Mouse (Mus musculus): ENCODE data around the gene Gk5. TPM values are rescaled to one million over a fixed set of nuclear protein-coding genes. Genes with fewer than 3 reads are reported as not detected.
"Not testable (repeated sequence)": the region's sequence is repeated elsewhere in the genome, so short reads cannot be mapped to it uniquely, and the experiment has no call there.

Gk5 gene
- total RNA-seq, 2 experiments from 2014 or later: 6.8 to 7.9 TPM

GRCm38 (mm10) chr9:96142499-96142898 is 23.3 kb downstream of the Gk5 start:
- DNase-seq (ENCODE audit: low spot score in 2 of 2): no peak

- DNase-seq (ENCODE audit: low spot score in 2 of 2): no peak
These were observed 24.5 kb downstream of the Gk5 start for GRCm38 (mm10) chr9:96143633-96144032.

GRCm38 (mm10) chr9:96144883-96145282 is 25.7 kb downstream of the Gk5 start:
- no peak for DNase-seq (ENCODE audit: low spot score in 2 of 2)

- DNase-seq (ENCODE audit: low spot score in 2 of 2): no peak
These were observed 33.6 kb downstream of the Gk5 start for GRCm38 (mm10) chr9:96152801-96153200.

- no peak for DNase-seq (ENCODE audit: low spot score in 2 of 2)
These were observed 39.3 kb downstream of the Gk5 start for GRCm38 (mm10) chr9:96158431-96158830.

GRCm38 (mm10) chr9:96159047-96159446 is 39.9 kb downstream of the Gk5 start:
- no peak for DNase-seq (ENCODE audit: low spot score in 2 of 2)

GRCm38 (mm10) chr9:96160767-96161166 is 41.6 kb downstream of the Gk5 start:
- no peak for DNase-seq (ENCODE audit: low spot score in 2 of 2)

- DNase-seq (ENCODE audit: low spot score in 2 of 2): no peak
These were observed 43.3 kb downstream of the Gk5 start for GRCm38 (mm10) chr9:96162421-96162820.

GRCm38 (mm10) chr9:96163443-96163842 is 44.3 kb downstream of the Gk5 start:
- no peak for DNase-seq (ENCODE audit: low spot score in 2 of 2)

- not testable (repeated sequence) for DNase-seq (ENCODE audit: low spot score in 2 of 2)
These were observed 44.8 kb downstream of the Gk5 start for GRCm38 (mm10) chr9:96163983-96164382.

GRCm38 (mm10) chr9:96167168-96167585 is 48.0 kb downstream of the Gk5 start:
- DNase-seq (ENCODE audit: low spot score in 2 of 2): peak; percentile 42 to 67

GRCm38 (mm10) chr9:96170600-96170999 is 51.4 kb downstream of the Gk5 start:
- DNase-seq (ENCODE audit: low spot score in 2 of 2): no peak

GRCm38 (mm10) chr9:96184909-96185308 is 65.7 kb downstream of the Gk5 start:
- DNase-seq (ENCODE audit: low spot score in 2 of 2): no peak

GRCm38 (mm10) chr9:96186701-96187100 is 67.5 kb downstream of the Gk5 start:
- no peak for DNase-seq (ENCODE audit: low spot score in 2 of 2)

- DNase-seq (ENCODE audit: low spot score in 2 of 2): peak; percentile 78 to 92
These were observed 76.9 kb downstream of the Gk5 start, which contains the start of gene Tfdp2 for GRCm38 (mm10) chr9:96195885-96196622. Tfdp2 (plus strand) TSS chr9:96196275.

- peak; percentile 19 to 41 for DNase-seq (ENCODE audit: low spot score in 2 of 2)
These were observed 77.5 kb downstream of the Gk5 start for GRCm38 (mm10) chr9:96196636-96197181.

GRCm38 (mm10) chr9:96197806-96198205 is 78.6 kb downstream of the Gk5 start:
- no peak for DNase-seq (ENCODE audit: low spot score in 2 of 2)

GRCm38 (mm10) chr9:96203663-96204062 is 84.5 kb downstream of the Gk5 start:
- DNase-seq (ENCODE audit: low spot score in 2 of 2): no peak

GRCm38 (mm10) chr9:96207428-96207827 is 88.3 kb downstream of the Gk5 start:
- DNase-seq (ENCODE audit: low spot score in 2 of 2): no peak

GRCm38 (mm10) chr9:96213036-96213645 is 94.0 kb downstream of the Gk5 start:
- no peak for DNase-seq (ENCODE audit: low spot score in 2 of 2)

- DNase-seq (ENCODE audit: low spot score in 2 of 2): no peak
These were observed 95.0 kb downstream of the Gk5 start for GRCm38 (mm10) chr9:96214171-96214570.

GRCm38 (mm10) chr9:96217299-96217698 is 98.1 kb downstream of the Gk5 start:
- no peak for DNase-seq (ENCODE audit: low spot score in 2 of 2)

Data from gastrocnemius, postnatal 4 days (tissue).